Mouse (Mus musculus): Measurements from ENCODE around the gene Gm10322. TPM values are rescaled to one million over a fixed set of nuclear protein-coding genes. Genes with fewer than 3 reads are reported as not detected.

Gm10322 gene
- not detected in 2 replicates for polyA plus RNA-seq (2015; fragmentation: Nextera tagmentation; extraction: Ambion mirVana)

DNA sequence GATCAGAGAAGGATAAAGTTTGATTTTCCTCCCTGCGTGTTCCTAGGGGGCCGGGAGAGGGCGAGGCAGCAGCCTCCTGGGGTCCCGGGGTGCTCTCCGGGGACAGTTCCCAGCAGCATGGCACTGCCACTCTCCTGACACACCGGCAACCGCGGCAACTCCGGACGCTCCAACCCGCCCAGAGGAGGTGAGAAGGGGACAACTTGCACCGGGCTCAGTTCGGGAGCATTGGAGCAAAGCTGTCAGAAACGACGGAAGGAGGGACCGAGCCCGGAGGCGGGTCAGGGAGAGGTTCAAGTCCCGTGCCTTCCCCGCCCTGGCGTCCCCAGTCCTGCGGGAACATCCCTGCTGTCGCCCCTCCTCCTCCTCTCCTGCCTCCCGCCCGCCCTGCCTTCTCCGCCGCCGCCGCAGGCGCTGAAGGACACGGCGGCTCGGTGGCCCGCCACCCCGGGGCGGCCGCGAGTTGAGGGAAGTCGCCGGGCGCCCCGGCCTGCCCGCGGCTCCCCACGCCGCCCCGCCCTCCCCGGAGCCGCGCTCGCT lies at the start of gene Gm10322:
Gene Gm10322 (plus strand): TSS at position 83 of the 540 bp plus-strand sequence.
- Histone ChIP-seq H3K4me3 (replicated peaks) (peak within 1 kb of the TSS; percentile 86), H3K36me3 (no peaks in the 10 kb centered on the region), H3K4me1 (peaks cover 23% of the 10 kb centered on the region), H3K27ac (peak within 1 kb of the TSS; percentile 80), H3K9ac (peak within 1 kb of the TSS; percentile 95), H3K9me3 (replicated peaks) (no peaks in the 10 kb centered on the region), H3K27me3 (no peaks in the 10 kb centered on the region), H3K4me2 (peak within 1 kb of the TSS; percentile 89)
- peak; percentile 81 for ATAC-seq (replicated peaks; ENCODE audit: low FRiP score)
- under 1% methylated on average over 40 of the region's 51 CpGs for WGBS

- 88% methylated on average over 13 of the region's 13 CpGs for WGBS
- no peak overlapping the region for H3K4me3 ChIP-seq (replicated peaks)
- H3K4me2 ChIP-seq: no peak overlapping the region
- H3K36me3 ChIP-seq: peaks cover 4% of the 10 kb centered on the region; the same call in 1 of the 2 replicates
- ATAC-seq (replicated peaks; ENCODE audit: low FRiP score): no peak
- no peak overlapping the region for H3K27ac ChIP-seq
- no peak overlapping the region for H3K9ac ChIP-seq
- H3K9me3 ChIP-seq (replicated peaks): no peaks in the 10 kb centered on the region
- no peaks in the 10 kb centered on the region for H3K27me3 ChIP-seq
- H3K4me1 ChIP-seq: peaks cover 56% of the 10 kb centered on the region
These were observed 48.9 kb upstream of the Gm10322 start for GRCm38 (mm10) chr10:59566968-59567367.

GRCm38 (mm10) chr10:59568665-59569480 lies 47.0 kb upstream of the Gm10322 start:
- 72% methylated on average over 10 of the region's 10 CpGs for WGBS
- H3K36me3 ChIP-seq: peaks cover 8% of the 10 kb centered on the region; the same call in 1 of the 2 replicates
- no peak overlapping the region for H3K4me3 ChIP-seq (replicated peaks)
- H3K27me3 ChIP-seq: no peaks in the 10 kb centered on the region
- peaks cover 5% of the 10 kb centered on the region for H3K9me3 ChIP-seq (replicated peaks)
- peaks cover 53% of the 10 kb centered on the region for H3K4me1 ChIP-seq
- no peak overlapping the region; the same call in 1 of the 2 replicates for H3K27ac ChIP-seq
- H3K4me2 ChIP-seq: no peak overlapping the region
- no peak overlapping the region for H3K9ac ChIP-seq
- no peak for ATAC-seq (replicated peaks; ENCODE audit: low FRiP score)

- Histone ChIP-seq H3K27me3 (no peaks in the 10 kb centered on the region), H3K36me3 (peaks cover 8% of the 10 kb centered on the region; the same call in 1 of the 2 replicates), H3K4me2 (no peak overlapping the region), H3K9me3 (replicated peaks) (peaks cover 7% of the 10 kb centered on the region), H3K27ac (no peak overlapping the region; the same call in 1 of the 2 replicates), H3K4me1 (peaks cover 48% of the 10 kb centered on the region), H3K4me3 (replicated peaks) (no peak overlapping the region), H3K9ac (no peak overlapping the region)
- no peak for ATAC-seq (replicated peaks; ENCODE audit: low FRiP score)
- 68% methylated on average over 1 of the region's 1 CpGs for WGBS
These were observed 46.4 kb upstream of the Gm10322 start for GRCm38 (mm10) chr10:59569481-59569869.

- peaks cover 43% of the 10 kb centered on the region for H3K4me1 ChIP-seq
- H3K27ac ChIP-seq: no peak overlapping the region
- H3K9me3 ChIP-seq (replicated peaks): peaks cover 9% of the 10 kb centered on the region
- no peaks in the 10 kb centered on the region for H3K27me3 ChIP-seq
- no peak overlapping the region for H3K9ac ChIP-seq
- H3K4me2 ChIP-seq: no peak overlapping the region
- H3K4me3 ChIP-seq (replicated peaks): no peak overlapping the region
- WGBS: 61% methylated on average over 6 of the region's 6 CpGs
- H3K36me3 ChIP-seq: peaks cover 8% of the 10 kb centered on the region; the same call in 1 of the 2 replicates
- no peak for ATAC-seq (replicated peaks; ENCODE audit: low FRiP score)
These were observed 45.5 kb upstream of the Gm10322 start for GRCm38 (mm10) chr10:59570360-59570759.

GRCm38 (mm10) chr10:59570780-59571179 lies 45.1 kb upstream of the Gm10322 start:
- 55% methylated on average over 2 of the region's 2 CpGs for WGBS
- H3K36me3 ChIP-seq: peaks cover 8% of the 10 kb centered on the region; the same call in 1 of the 2 replicates
- H3K9ac ChIP-seq: no peak overlapping the region
- H3K27me3 ChIP-seq: no peaks in the 10 kb centered on the region
- H3K9me3 ChIP-seq (replicated peaks): peaks cover 9% of the 10 kb centered on the region
- H3K4me2 ChIP-seq: no peak overlapping the region
- H3K4me1 ChIP-seq: peaks cover 39% of the 10 kb centered on the region
- peak overlapping the region; percentile 18; the same call in 1 of the 2 replicates for H3K27ac ChIP-seq
- H3K4me3 ChIP-seq (replicated peaks): no peak overlapping the region
- no peak for ATAC-seq (replicated peaks; ENCODE audit: low FRiP score)

DNA sequence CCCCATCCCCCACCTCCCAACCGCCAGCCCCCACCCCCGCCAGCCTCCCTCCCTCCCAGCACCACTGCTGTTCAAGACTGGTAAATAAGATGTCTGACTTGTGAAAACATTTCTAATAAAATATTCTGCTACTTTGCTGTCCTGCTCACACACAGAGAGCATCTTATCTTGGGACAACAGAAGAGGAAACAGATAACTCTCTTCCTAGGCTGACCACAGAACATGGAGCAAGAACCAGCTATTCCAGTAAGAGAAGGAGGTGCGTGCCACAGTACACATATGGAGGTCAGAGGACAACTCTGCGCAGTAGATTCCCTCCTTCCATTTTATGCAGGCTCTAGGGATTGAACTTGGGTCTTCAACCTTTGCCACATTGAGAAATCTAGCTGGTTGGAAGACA lies 44.6 kb upstream of the Gm10322 start:
- 78% methylated on average over 4 of the region's 4 CpGs for WGBS
- H3K27ac ChIP-seq: peak overlapping the region; percentile 18; the same call in 1 of the 2 replicates
- peaks cover 9% of the 10 kb centered on the region for H3K9me3 ChIP-seq (replicated peaks)
- peaks cover 8% of the 10 kb centered on the region; the same call in 1 of the 2 replicates for H3K36me3 ChIP-seq
- no peak overlapping the region for H3K4me3 ChIP-seq (replicated peaks)
- H3K4me1 ChIP-seq: peaks cover 42% of the 10 kb centered on the region
- ATAC-seq (replicated peaks; ENCODE audit: low FRiP score): no peak
- no peak overlapping the region for H3K9ac ChIP-seq
- H3K4me2 ChIP-seq: no peak overlapping the region
- no peaks in the 10 kb centered on the region for H3K27me3 ChIP-seq

DNA sequence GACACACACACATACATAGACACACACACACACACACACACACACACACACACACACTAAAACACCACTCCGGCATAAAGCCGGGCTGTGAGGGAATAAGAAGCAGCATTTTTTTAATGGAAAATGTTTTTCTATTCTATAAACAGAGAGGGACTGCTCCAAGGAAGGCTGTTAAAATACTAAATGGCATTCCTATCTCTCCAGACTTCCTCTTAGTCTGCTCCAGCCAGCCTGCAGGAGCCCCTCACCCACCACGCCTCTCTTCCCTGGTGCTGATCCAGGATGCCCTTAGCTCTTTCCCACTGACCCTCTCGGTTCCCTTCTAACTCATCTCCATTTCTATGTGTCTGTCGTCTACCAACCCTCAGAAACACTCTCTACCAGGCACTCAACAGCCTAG lies 43.9 kb upstream of the Gm10322 start:
- WGBS: 88% methylated on average over 5 of the region's 5 CpGs
- H3K4me1 ChIP-seq: peaks cover 45% of the 10 kb centered on the region
- no peak overlapping the region for H3K4me3 ChIP-seq (replicated peaks)
- H3K4me2 ChIP-seq: no peak overlapping the region
- no peak overlapping the region for H3K9ac ChIP-seq
- H3K27ac ChIP-seq: no peak overlapping the region
- no peak for ATAC-seq (replicated peaks; ENCODE audit: low FRiP score)
- H3K27me3 ChIP-seq: no peaks in the 10 kb centered on the region
- H3K9me3 ChIP-seq (replicated peaks): peaks cover 9% of the 10 kb centered on the region
- peaks cover 8% of the 10 kb centered on the region; the same call in 1 of the 2 replicates for H3K36me3 ChIP-seq

- H3K36me3 ChIP-seq: 0 out of 2 replicates have a peak, but pooled peaks cover 4% of the 10 kb centered on the region
- H3K27ac ChIP-seq: peak overlapping the region; percentile 30
- no peak overlapping the region for H3K4me2 ChIP-seq
- peaks cover 9% of the 10 kb centered on the region for H3K9me3 ChIP-seq (replicated peaks)
- no peak overlapping the region for H3K9ac ChIP-seq
- ATAC-seq (replicated peaks; ENCODE audit: low FRiP score): no peak
- peaks cover 35% of the 10 kb centered on the region for H3K4me1 ChIP-seq
- WGBS: 30% methylated on average over 5 of the region's 5 CpGs
- H3K27me3 ChIP-seq: no peaks in the 10 kb centered on the region
- no peak overlapping the region for H3K4me3 ChIP-seq (replicated peaks)
These were observed 39.6 kb upstream of the Gm10322 start for GRCm38 (mm10) chr10:59576305-59576704.

DNA sequence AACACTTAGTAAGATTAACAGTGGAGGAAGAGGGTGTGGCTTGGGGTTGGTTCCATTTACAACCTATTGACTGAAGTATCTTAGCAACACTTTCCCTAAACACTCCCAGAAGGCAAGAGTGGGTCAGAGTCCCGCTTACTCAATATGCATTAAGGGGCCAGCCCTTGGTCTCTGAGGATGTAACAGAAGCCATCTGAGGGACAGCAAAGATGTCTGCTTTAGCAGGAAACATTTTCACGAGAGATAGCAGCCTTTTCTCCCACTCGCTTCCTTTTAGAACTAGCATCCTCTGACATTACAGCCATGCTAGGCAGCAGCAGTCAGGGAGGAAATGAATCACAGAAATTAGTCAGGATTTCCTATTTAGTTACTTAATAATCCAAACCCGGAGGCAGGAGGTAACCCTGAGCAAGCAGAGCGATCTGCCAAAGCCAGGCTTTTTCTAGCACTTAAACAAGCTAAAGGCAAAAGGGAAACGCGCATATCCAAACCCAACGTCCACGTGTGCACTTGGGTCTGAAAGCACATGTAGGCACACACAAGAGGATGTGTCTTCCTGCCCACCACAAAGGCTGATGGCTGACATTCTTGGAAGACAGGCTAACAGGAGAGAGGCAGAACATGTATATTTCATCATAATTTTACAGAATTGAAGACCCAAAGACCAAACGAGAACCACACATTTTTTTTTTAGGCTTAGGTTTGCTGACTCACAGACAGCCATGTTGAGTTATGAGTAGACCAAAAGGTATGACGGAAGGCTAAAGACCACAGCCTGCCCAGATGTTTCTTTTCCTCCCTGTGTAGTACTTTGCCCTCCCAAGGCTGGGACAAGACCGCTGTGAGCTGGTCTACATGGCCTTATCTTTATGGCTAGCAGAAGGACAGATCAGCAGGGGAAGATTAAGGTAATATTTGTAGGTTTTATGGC lies 37.7 kb upstream of the Gm10322 start:
- H3K4me2 ChIP-seq: peak overlapping the region; percentile 40
- peaks cover 32% of the 10 kb centered on the region for H3K4me1 ChIP-seq
- H3K4me3 ChIP-seq (replicated peaks): no peak overlapping the region
- H3K9ac ChIP-seq: no peak overlapping the region
- peaks cover 4% of the 10 kb centered on the region for H3K36me3 ChIP-seq
- no peaks in the 10 kb centered on the region for H3K27me3 ChIP-seq
- H3K9me3 ChIP-seq (replicated peaks): peaks cover 5% of the 10 kb centered on the region
- WGBS: 26% methylated on average over 12 of the region's 12 CpGs
- H3K27ac ChIP-seq: peak overlapping the region; percentile 87
- peak; percentile 68 for ATAC-seq (replicated peaks; ENCODE audit: low FRiP score)

DNA sequence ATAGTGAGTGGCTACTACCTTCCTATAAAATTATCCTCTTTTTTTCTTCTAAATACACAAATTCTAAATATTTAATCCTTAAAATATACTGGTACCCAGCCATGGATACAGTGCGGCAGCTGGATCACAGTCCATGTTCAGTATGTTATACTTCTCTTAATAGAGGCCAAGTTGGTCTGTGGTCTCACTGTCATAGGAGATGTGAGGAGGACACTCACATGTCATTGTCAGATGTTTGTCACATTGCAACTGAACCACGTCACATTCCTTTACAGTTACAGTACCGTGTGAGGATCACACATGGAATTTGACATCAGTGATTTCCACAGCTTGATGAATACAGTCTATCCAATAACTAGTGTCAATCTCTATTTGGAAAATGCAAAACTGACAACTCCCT lies 36.2 kb upstream of the Gm10322 start:
- H3K4me2 ChIP-seq: no peak overlapping the region
- no peak overlapping the region for H3K27ac ChIP-seq
- H3K4me3 ChIP-seq (replicated peaks): no peak overlapping the region
- peaks cover 32% of the 10 kb centered on the region for H3K4me1 ChIP-seq
- H3K36me3 ChIP-seq: peaks cover 6% of the 10 kb centered on the region
- no peak overlapping the region for H3K9ac ChIP-seq
- 85% methylated on average over 3 of the region's 3 CpGs for WGBS
- ATAC-seq (replicated peaks; ENCODE audit: low FRiP score): no peak
- H3K27me3 ChIP-seq: no peaks in the 10 kb centered on the region
- H3K9me3 ChIP-seq (replicated peaks): 0 out of 2 replicates have a peak, but pooled peaks cover under 1% of the 10 kb centered on the region

All from kidney, embryonic 15.5 days (tissue).